Mouse (Mus musculus): Measurements from ENCODE around the gene Cfap100.

GRCm38 (mm10) chr6:90470255-90470654 is 41.7 kb upstream of the Cfap100 start:
- TF ChIP-seq CTCF (IDR thresholded peaks at IDR 0.05; ENCODE audit: low read depth): no peak
- no peak for TF ChIP-seq EP300 (IDR thresholded peaks at IDR 0.05; ENCODE audit: low read depth)

Measured in liver, postnatal 0 days (tissue).